Mouse (Mus musculus) myocyte (in vitro differentiated cells): ENCODE data around the gene Ssbp2.

ENCODE experiments used
- CEBPB ChIP-seq: IDR thresholded peaks from 2 replicates; pipeline ENCODE4 v1.6.1; 2011; ENCODE audit warnings: mild to moderate bottlenecking, moderate library complexity; ENCODE audit not compliant: poor library complexity, insufficient read depth, severe bottlenecking
- E2F4 ChIP-seq: IDR thresholded peaks from one replicate; pipeline ENCODE4 v1.6.1; 2011; ENCODE audit warnings: mild to moderate bottlenecking, control low read depth, moderate library complexity; ENCODE audit not compliant: insufficient read depth
- MAX ChIP-seq: IDR thresholded peaks from one replicate; pipeline ENCODE4 v1.6.1; 2011; ENCODE audit warnings: low read depth, mild to moderate bottlenecking, control low read depth
- MYOD1 ChIP-seq, 3 experiments: IDR thresholded peaks; one replicate each; pipeline ENCODE4 v1.6.1; 2011; ENCODE audit warnings: control low read depth in 2 of 3, low read depth in 2 of 3, mild to moderate bottlenecking in 2 of 3, moderate library complexity in 1 of 3; ENCODE audit not compliant: insufficient read length in 2 of 3, control insufficient read depth in 1 of 3
- MYOG ChIP-seq, 3 experiments: IDR thresholded peaks; one replicate each; pipeline ENCODE4 v1.6.1; 2011; ENCODE audit warnings: control low read depth in 2 of 3, low read depth in 2 of 3, mild to moderate bottlenecking in 2 of 3; ENCODE audit not compliant: insufficient read length in 2 of 3, control insufficient read depth in 1 of 3, insufficient read depth in 1 of 3
- POLR2A ChIP-seq: IDR thresholded peaks from one replicate; pipeline ENCODE4 v1.6.1; 2011; ENCODE audit warnings: low read depth, mild to moderate bottlenecking, control low read depth, moderate library complexity; ENCODE audit not compliant: insufficient read length
- POLR2AphosphoS2 ChIP-seq: IDR thresholded peaks from one replicate; pipeline ENCODE4 v1.6.1; 2011; ENCODE audit warnings: low read depth, control low read depth; ENCODE audit not compliant: insufficient read length
- SRF ChIP-seq: IDR thresholded peaks from one replicate; pipeline ENCODE4 v1.6.1; 2011; ENCODE audit warnings: low read depth; ENCODE audit not compliant: control insufficient read depth, insufficient read length
- TCF12 ChIP-seq: IDR thresholded peaks from one replicate; pipeline ENCODE4 v1.6.1; 2011; ENCODE audit warnings: mild to moderate bottlenecking, control low read depth; ENCODE audit not compliant: poor library complexity, insufficient read depth, severe bottlenecking
- TCF3 ChIP-seq: IDR thresholded peaks from one replicate; pipeline ENCODE4 v1.6.1; 2011; ENCODE audit warnings: low read depth, control low read depth; ENCODE audit not compliant: insufficient read length
- USF1 ChIP-seq: IDR thresholded peaks from one replicate; pipeline ENCODE4 v1.6.1; 2011; ENCODE audit warnings: low read depth, mild to moderate bottlenecking, control low read depth, moderate library complexity

DNA sequence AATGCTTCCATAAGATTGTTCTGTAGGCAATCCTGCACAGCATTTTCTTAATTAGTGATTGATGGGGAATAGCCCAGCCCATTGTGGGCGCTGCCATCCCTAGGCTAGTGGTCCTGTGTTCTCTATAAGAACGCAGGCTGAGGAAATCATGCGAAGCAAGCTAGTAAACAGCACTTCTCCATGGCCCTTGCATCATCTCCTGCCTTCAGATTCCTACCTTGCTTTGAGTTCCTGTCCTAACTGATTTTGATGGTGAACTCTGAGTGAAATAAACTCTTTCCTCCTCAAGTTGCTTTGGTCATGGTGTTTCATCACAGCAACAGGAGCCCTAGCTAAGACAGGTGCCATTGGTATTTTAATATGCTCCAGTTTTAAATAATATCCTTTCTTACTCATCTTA lies 41.7 kb downstream of the Ssbp2 start:
- TF ChIP-seq CEBPB = no peak
- no peak for TF ChIP-seq POLR2A
- TF ChIP-seq USF1 = no peak
- no peak for TF ChIP-seq TCF3
- no peak for TF ChIP-seq TCF12
- no peak for TF ChIP-seq MYOD1 (IDR thresholded peaks at IDR 0.05; ENCODE audit: control insufficient read depth in 1 of 3, insufficient read length in 2 of 3, low read depth in 2 of 3)
- TF ChIP-seq MAX = no peak
- no peak for TF ChIP-seq MYOG (IDR thresholded peaks at IDR 0.05; ENCODE audit: control insufficient read depth in 1 of 3, insufficient read depth in 1 of 3, insufficient read length in 2 of 3, low read depth in 2 of 3)
- TF ChIP-seq POLR2AphosphoS2 = no peak
- TF ChIP-seq SRF = no peak
- no peak for TF ChIP-seq E2F4
